Mouse (Mus musculus) liver, adult 2 months (tissue): ENCODE results near the gene Bcl9. TPM values are rescaled to one million over a fixed set of nuclear protein-coding genes. Genes with fewer than 3 reads are reported as not detected.

Source experiments
- DNase-seq: peaks from one replicate; pipeline ENCODE4 v3.0.0-alpha.2; 2011; ENCODE audit warnings: low read depth, low spot score; ENCODE audit errors: extremely low read depth
- H3K27ac ChIP-seq: fragments of 200-500 bp; replicated peaks from 2 replicates; pipeline ENCODE4 v1.5.1; 2012; ENCODE audit warnings: low read depth, mild to moderate bottlenecking, control low read depth, inconsistent platforms, low read length; ENCODE audit not compliant: insufficient read depth
- H3K27me3 ChIP-seq: fragments of 200-500 bp; 2 replicates; pipeline ENCODE4 v1.6.1; 2012; ENCODE audit warnings: mild to moderate bottlenecking, moderate library complexity, low read length, inconsistent platforms; ENCODE audit not compliant: control insufficient read depth, insufficient read depth
- H3K36me3 ChIP-seq: fragments of 200-500 bp; 2 replicates; pipeline ENCODE4 v1.6.1; 2012; ENCODE audit warnings: low read length, inconsistent platforms; ENCODE audit not compliant: control insufficient read depth, insufficient read depth
- H3K4me1 ChIP-seq: fragments of 200-500 bp; 2 replicates; pipeline ENCODE4 v1.6.1; 2011; ENCODE audit warnings: low read length; ENCODE audit not compliant: control insufficient read depth, insufficient read depth
- H3K4me3 ChIP-seq: fragments of 200-500 bp; 2 replicates; pipeline ENCODE4 v1.5.1; 2011; ENCODE audit warnings: low read depth, mild to moderate bottlenecking, control low read depth, low read length, moderate library complexity; ENCODE audit not compliant: insufficient read depth
- H3K79me2 ChIP-seq: fragments of 200-500 bp; 2 replicates; pipeline ENCODE4 v1.6.1; 2012; ENCODE audit warnings: inconsistent platforms, mild to moderate bottlenecking, low read length, moderate library complexity; ENCODE audit not compliant: control insufficient read depth, insufficient read depth
- H3K9ac ChIP-seq: fragments of 200-500 bp; 2 replicates; pipeline ENCODE4 v1.6.1; 2012; ENCODE audit warnings: low read depth, mild to moderate bottlenecking, control low read depth, inconsistent platforms, low read length
- CTCF ChIP-seq: fragments of 200-500 bp; IDR thresholded peaks from 2 replicates; pipeline ENCODE4 v1.5.1; 2011; ENCODE audit warnings: low read depth, low read length, control low read depth
- POLR2A ChIP-seq: fragments of 200-500 bp; IDR thresholded peaks from 2 replicates; pipeline ENCODE4 v1.6.1; 2011; ENCODE audit warnings: low read length, control low read depth; ENCODE audit not compliant: insufficient read depth; ENCODE audit errors: extremely low read depth
- WGBS: fragments of 180-500 bp; shearing (Covaris S2); methylation state at CpG from one replicate; pipeline ENCODE4 v1.1.7; 2018; 5-methylcytosine and 5-hydroxymethylcytosine counted together
- polyA plus RNA-seq: library from polyadenylated mRNA; depleted of rRNA; stranded (reverse); fragments of >200 nt; gene quantifications from 2 replicates; pipeline ENCODE4 v1.2.3, GENCODE M21; 2012; rRNA removed
- total RNA-seq: library from RNA; depleted of rRNA; stranded (reverse); fragments of >200 nt; gene quantifications from 2 replicates; pipeline ENCODE4 v1.2.3, GENCODE M21; 2014; rRNA removed

Bcl9 gene
- total RNA-seq (1.0 and 2.3 TPM in 2 replicates), polyA plus RNA-seq (2.7 and 3.1 TPM in 2 replicates)

- Histone ChIP-seq H3K36me3 (no peaks in the 10 kb centered on the region), H3K4me1 (peaks cover 5% of the 10 kb centered on the region), H3K9ac (peak within 1 kb of the TSS; percentile 79), H3K4me3 (peak within 1 kb of the TSS; percentile 77), H3K79me2 (no peaks in the 10 kb centered on the region), H3K27me3 (no peaks in the 10 kb centered on the region), H3K27ac (peak within 1 kb of the TSS; percentile 16; the same call in 1 of the 2 replicates)
- TF ChIP-seq POLR2A (no peak), CTCF (no peak)
- 4% methylated on average over 21 of the region's 21 CpGs for WGBS
- peak; percentile 82 for DNase-seq
Measured at GRCm38 (mm10) chr3:97297553-97298432, at the start of gene Bcl9. Bcl9 (minus strand) TSS chr3:97297917.

GRCm38 (mm10) chr3:97339193-97339576, 41.5 kb upstream of the Bcl9 start:
- no peak for DNase-seq
- 68% methylated on average over 5 of the region's 5 CpGs for WGBS

GRCm38 (mm10) chr3:97338522-97339192, 40.9 kb upstream of the Bcl9 start:
- H3K27ac ChIP-seq, result no peak overlapping the region
- H3K4me3 ChIP-seq, result no peak overlapping the region
- TF ChIP-seq CTCF (peak; percentile 88), POLR2A (no peak)
- no peaks in the 10 kb centered on the region for H3K4me1 ChIP-seq
- no peaks in the 10 kb centered on the region for H3K79me2 ChIP-seq
- H3K9ac ChIP-seq, result no peak overlapping the region
- WGBS, result 33% methylated on average over 13 of the region's 13 CpGs
- DNase-seq, result peak; percentile 49
- H3K27me3 ChIP-seq, result no peaks in the 10 kb centered on the region
- no peaks in the 10 kb centered on the region for H3K36me3 ChIP-seq

More at GRCm38 (mm10) chr3:97339193-97339576, 41.5 kb upstream of the Bcl9 start:
- H3K27ac ChIP-seq, result no peak overlapping the region
- H3K27me3 ChIP-seq, result no peaks in the 10 kb centered on the region
- H3K4me1 ChIP-seq, result no peaks in the 10 kb centered on the region
- H3K9ac ChIP-seq, result no peak overlapping the region
- H3K4me3 ChIP-seq, result no peak overlapping the region
- H3K36me3 ChIP-seq, result no peaks in the 10 kb centered on the region
- TF ChIP-seq POLR2A (no peak), CTCF (no peak)
- no peaks in the 10 kb centered on the region for H3K79me2 ChIP-seq

GRCm38 (mm10) chr3:97337306-97337705, 39.6 kb upstream of the Bcl9 start:
- H3K27me3 ChIP-seq, result no peaks in the 10 kb centered on the region
- DNase-seq, result peak; percentile 31
- 10% methylated on average over 11 of the region's 11 CpGs for WGBS
- H3K79me2 ChIP-seq, result no peaks in the 10 kb centered on the region
- no peak overlapping the region for H3K27ac ChIP-seq
- H3K4me1 ChIP-seq, result no peaks in the 10 kb centered on the region
- H3K4me3 ChIP-seq, result no peak overlapping the region
- H3K36me3 ChIP-seq, result no peaks in the 10 kb centered on the region
- no peak overlapping the region for H3K9ac ChIP-seq
- no peak for TF ChIP-seq CTCF
- no peak for TF ChIP-seq POLR2A

- Histone ChIP-seq H3K36me3 (no peaks in the 10 kb centered on the region), H3K4me1 (no peaks in the 10 kb centered on the region), H3K79me2 (no peaks in the 10 kb centered on the region), H3K27me3 (no peaks in the 10 kb centered on the region), H3K4me3 (no peak overlapping the region), H3K27ac (no peak overlapping the region), H3K9ac (no peak overlapping the region)
- no peak for DNase-seq
- WGBS, result 93% methylated on average over 4 of the region's 4 CpGs
- TF ChIP-seq CTCF (no peak), POLR2A (no peak)
Measured at GRCm38 (mm10) chr3:97336331-97336730, 38.6 kb upstream of the Bcl9 start.

GRCm38 (mm10) chr3:97334618-97335017, 36.9 kb upstream of the Bcl9 start:
- no peak overlapping the region for H3K27ac ChIP-seq
- H3K79me2 ChIP-seq, result no peaks in the 10 kb centered on the region
- TF ChIP-seq CTCF (no peak), POLR2A (no peak)
- H3K9ac ChIP-seq, result no peak overlapping the region
- no peaks in the 10 kb centered on the region for H3K36me3 ChIP-seq
- no peak overlapping the region for H3K4me3 ChIP-seq
- H3K27me3 ChIP-seq, result no peaks in the 10 kb centered on the region
- no peaks in the 10 kb centered on the region for H3K4me1 ChIP-seq
- no peak for DNase-seq
- 79% methylated on average over 9 of the region's 9 CpGs for WGBS
